Mouse (Mus musculus) bone marrow macrophage, adult 2 months (primary cell): ENCODE data around the gene Larp1.

ENCODE experiments used
- CTCF ChIP-seq: IDR thresholded peaks from 2 replicates; pipeline ENCODE4 v1.5.1; 2012; ENCODE audit warnings: low read depth, mild to moderate bottlenecking, low read length, moderate library complexity
- POLR2A ChIP-seq: IDR thresholded peaks from 2 replicates; pipeline ENCODE4 v1.6.1; 2012; ENCODE audit warnings: mild to moderate bottlenecking, low read depth, low read length, borderline replicate concordance

DNA sequence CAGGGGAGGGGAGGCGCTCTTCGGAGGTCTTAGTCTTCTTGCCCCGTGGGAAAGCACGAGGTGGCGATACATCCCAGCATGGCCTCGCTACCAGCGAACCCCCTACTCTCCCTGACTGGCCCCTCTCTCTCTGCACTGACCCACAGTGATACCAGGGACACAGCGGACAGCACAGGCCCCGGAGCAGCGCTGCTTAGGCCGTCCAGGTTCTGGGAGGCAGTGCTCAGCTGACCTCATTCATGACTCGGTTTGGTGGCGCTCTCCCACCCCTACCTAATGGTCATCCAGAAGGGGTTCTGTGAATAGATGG is 94.4 kb downstream of the Larp1 start:
- TF ChIP-seq CTCF (no peak), POLR2A (no peak)
